Mouse (Mus musculus): ENCODE data around the gene Epn3.

DNA sequence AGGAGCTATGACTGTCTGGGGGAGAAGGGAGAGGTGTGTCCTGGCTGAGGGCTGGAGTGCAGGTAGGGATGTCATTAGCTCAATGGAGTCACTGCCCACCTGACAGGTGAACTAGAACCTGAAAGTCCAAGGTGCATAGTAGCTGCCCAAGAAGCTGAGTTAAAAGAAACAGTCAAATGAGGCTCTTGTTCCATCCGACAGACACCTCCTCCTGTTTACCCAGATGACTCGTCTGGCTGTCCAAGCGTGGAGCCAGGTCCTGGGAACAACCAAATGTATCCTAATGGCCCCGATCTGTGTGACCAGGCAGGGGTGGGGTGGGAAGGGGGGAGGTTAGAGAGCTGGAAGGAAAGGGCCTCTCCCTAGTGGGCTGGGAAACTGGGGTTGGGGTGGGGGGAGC lies 54.5 kb downstream of the Epn3 start:
- TF ChIP-seq EP300 (IDR thresholded peaks at IDR 0.05; ENCODE audit: low read length) = no peak
- TF ChIP-seq CTCF (conservative IDR thresholded peaks at IDR 0.05 in 1 of 2, IDR thresholded peaks at IDR 0.05 in 1 of 2; ENCODE audit: low read depth in 2 of 2, low read length in 2 of 2) = no peak
- TF ChIP-seq ZMIZ1 (IDR thresholded peaks at IDR 0.05; ENCODE audit: low read depth, low read length) = no peak

Measured in CH12.LX (cell line).